Mouse (Mus musculus) adipocyte (in vitro differentiated cells): Measurements from ENCODE around the gene Wbp1.

Source experiments
- DNase-seq: peaks from one replicate; pipeline ENCODE4 v3.0.0-alpha.2; 2016; ENCODE audit warnings: low spot score

Wbp1 gene

DNA sequence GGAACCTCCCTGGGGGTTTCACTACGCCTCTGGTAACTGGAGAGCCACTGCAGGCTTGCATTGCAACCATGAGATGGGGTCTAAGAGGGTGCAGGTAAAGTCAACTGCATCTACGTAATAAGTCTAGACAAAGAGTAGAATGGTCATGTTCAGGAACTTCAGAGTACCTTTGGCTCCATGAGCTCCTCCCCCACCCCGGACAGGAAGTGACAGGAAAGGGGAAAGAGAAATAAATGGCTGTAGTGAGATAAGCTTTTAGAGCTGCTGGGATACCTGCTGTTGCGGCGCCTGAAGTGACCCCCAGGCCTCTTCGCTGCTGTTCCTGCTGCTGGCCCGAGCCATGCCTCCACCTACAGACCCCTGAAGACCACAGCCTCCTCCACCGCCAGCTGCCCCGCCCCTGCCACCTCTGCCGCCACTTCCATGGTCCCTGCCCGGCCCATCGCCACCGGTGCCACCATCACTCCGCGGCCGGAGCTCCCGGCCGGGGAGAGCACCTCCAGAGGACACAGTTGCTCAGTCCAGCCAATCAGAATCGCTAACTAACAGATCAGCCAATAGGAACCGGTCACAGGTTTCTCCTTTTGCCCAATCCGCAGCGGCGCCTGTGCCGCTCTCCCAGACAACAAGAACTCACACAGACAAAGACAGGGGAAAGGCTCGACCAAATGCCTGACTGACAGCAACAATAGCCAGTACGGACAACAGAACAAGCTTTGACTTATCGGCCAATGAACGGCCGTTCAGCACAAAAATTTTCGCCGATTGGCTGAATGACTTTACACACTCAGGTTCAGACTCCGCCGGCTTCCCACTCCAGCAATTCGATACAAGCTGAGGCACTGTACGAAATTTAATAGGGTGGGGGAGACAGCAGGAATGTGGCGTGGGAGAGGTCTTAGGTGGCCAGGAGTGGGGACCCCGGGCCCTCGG, at the start of gene Wbp1:
TSS of gene Wbp1 (minus strand) at position 630 of the 933 bp plus-strand sequence.
- DNase-seq, result peak; percentile 100

DNA sequence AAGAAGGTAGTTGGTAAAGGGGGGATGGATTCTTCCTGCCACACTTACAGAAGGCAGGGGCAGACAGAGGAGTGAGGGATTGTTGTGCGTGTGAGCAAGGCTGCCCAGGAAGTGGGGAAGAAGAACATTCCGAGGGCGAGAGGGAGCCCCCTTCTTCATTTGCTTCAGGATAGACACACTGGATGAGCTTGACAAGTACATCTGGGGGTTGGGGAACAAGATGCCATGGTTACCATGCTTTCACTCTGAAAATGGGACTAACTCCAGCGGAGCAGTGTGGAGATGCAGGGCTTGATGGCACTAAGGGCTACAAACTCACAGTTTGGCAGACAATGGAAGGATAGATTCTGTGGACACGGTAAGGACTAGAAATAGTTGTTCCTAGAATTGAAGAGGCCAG, 49.7 kb upstream of the Wbp1 start:
- no peak for DNase-seq

DNA sequence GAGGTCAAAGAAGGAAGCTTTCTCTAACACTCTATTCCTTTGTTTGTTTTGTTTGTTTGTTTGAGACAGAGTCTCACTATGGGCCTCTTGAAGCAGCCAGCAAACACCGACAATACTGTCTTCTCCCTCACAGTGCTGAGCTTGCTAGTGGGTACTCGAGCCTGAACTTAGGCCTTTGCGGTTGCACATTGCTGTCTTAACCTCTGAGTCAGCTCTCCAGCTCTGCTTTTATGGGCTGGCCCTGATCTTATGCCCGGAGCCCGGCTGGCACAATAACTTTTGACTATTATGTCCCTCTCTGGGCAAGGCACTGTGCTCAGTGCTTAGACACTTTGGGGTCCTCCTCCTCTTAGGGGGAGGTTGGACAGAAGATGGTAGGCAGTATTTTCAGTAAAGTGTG, 48.5 kb upstream of the Wbp1 start:
- peak; percentile 84 for DNase-seq

DNA sequence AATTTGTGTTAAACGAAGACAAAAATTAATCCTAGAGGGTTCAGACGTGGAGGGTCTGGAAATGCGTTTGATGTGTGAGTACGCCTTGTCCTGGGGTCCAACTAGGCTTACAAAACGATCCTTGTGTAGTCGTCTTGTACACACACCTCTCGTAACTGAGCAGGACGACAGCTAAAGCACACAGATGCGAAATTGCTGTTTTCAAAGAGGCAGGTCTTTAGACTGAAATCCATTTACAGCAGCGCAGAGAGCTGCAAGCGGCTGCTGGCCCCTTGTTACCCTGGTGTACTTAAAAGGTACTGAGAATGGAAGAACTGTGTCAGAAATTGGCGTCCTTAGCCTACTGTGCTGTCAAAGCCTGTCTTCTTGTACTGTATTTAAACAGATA, 44.9 kb upstream of the Wbp1 start:
- DNase-seq, result peak; percentile 57

DNA sequence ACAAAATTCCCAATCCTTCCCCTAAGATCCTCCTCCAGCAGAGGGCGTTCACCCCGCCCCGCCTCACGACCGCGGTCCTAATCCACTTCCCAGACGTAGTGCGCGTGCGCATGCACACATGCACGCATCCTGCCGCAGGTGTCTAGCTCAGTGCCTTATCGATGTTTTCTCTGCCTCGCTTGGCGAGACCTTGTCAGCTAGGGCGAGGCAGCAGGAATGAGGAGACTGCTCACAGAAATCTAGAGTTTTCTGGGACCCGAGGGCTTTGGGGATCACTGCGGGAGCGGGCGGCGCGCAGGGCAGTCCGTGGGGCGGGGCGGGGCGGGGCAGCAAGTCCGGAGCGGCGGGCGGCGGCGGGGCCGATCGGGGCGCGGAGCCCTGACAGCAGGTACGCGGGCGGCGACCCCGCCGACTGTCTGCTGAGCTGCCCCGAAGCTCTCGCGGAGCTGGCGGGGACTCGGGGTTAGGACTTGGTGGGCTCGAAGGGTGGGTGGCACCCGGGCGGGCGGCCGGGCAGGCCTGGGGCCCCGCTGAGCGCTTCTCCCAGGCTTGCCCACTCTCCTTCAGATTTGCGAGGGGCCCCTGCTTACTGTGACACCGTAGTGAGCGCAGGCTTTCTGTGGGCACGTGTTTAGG, 44.4 kb upstream of the Wbp1 start, which contains the start of gene Dctn1:
TSS of gene Dctn1 (plus strand) at position 314 of the 636 bp plus-strand sequence.
- DNase-seq, result peak; percentile 98

DNA sequence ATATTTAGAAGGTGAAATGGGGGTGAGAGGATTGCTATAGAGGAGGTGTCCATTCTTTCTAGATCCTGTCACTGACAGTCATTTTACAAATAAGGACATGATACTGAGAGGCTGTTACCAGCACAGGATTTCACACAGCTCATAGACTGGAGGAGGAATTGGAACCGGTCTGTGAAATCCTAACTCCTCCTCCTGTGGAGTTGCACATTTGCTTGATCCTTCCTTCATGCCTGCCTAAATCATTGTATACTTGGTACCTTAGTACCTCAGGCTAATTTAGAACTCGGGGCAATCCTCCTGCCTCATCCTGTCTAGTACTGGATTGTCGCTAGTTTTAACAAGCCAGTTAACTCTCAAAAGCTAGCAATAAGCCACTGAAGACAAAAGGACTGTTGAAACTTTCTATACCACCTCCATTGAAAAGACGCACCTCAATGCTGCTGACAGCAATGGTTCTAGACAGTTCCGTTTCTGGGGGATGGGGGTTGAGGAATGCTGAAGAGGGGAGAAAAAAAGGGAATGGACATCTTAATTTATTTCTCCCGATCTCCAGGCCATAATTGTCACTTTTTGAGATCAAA, 43.8 kb upstream of the Wbp1 start:
- no peak for DNase-seq

DNA sequence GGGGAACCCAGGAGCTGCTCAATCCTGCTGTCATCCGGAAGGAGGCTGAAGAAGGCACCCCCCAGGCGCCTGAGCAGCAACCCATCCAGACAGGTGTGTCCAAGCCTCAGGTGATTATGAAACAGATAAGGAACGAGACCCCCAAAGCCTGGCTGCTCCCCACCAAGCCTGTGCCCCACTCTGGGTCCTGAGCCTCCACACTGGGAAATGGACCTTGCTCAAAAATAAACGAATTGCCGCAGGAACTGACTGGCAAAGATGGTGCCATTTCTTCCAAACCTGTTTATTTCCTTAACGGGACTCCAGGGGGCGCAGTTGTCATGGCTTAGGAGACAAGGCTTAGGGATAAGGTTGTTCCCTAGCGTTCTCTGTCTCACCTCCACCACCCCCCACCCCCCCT, 41.3 kb upstream of the Wbp1 start:
- peak; percentile 85 for DNase-seq

DNA sequence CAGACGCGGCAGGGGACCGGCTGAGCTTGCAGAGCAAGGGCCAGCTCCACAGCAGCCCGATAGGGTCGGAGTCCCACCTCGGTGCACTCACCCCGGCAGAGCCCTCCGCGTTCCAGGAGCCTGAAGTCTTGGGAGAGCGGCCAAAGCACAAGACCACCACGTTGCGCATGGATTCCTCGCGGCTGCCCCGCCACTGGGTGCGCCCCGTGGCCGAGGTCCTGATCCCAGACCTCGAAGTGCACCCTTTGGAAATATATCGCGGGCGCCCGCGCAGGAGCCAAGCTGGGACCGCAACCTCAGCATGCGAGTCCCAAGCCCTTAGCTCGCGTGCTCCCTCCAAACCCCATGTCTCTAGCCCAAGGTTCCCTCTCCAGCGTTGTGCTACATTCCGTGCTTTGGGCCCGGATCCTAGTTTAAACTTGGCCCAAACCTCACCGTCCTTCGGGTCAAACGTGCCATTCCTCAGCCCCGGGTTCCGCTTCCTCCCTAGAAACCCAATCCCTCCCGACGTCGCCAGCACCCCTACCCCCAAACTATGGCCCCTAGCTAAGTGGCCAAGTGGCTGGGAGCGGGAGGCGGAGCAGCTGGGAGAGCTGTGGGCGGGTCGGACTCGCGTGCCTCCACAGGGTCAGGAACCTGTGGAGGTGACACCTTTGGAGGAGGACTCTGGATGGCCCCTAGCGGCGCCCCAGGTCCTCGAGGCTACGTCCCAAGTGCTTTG, 40.7 kb upstream of the Wbp1 start:
- DNase-seq, result no peak

DNA sequence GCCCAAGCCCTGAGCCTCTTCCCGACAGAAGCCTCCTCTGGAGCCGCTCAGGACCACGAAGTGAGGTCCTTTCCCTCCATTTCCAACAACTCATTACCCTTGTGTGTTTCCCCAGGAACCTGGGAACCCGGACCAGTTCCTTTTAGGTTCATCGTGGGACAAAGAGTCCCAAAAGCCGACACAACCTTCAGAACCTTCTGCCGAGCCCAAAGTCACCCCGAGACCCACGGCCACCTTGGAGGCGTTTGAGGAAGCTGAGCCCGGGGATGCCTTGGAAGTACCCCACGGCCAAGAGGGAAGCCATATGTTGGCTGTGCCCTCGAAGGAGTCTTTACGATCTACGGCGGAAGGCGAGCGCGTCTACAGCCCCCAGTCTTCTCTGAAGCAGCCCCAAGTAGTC, 40.1 kb upstream of the Wbp1 start:
- DNase-seq, result no peak

DNA sequence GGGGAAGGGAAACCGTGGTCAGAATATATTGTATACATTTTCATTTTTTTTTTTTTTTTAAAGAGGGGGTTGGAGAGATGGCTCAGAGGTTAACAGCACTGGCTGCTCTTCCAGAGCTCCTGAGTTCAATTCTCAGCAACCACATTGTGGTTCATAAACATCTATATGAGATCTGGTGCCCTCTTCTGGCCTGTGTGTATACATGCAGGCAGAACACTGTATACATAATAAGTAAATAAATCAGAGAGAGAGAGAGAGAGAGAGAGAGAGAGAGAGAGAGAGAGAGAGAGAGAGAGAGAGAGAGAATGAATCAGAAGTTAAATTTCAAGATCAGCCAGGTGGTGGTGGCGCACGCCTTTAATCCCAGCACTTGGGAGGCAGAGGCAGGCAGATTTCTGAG, 38.1 kb upstream of the Wbp1 start:
- peak; percentile 81 for DNase-seq

DNA sequence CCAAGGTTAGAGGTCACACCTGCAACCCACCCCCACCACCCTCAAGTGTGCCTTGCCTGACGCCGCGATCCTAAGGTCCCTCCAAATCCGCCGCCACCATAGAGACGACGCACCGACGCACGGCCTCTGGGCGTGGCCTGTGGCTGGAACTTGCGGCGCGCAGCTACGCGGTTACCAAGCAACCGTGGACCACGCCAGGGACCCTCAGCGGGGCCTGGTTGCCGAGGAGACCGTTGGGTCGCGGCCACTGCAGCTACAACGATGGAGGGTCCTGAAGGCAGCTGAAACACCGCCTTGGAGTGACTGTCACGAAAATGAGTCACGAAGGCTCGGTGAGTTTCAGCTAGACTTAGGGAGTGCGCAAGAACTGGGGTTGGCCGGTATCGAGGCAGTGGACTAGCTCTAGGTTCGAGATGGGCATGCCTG, 34.9 kb upstream of the Wbp1 start, which contains the start of the genes Wdr54 and 1700003E16Rik:
TSS of gene Wdr54 (minus strand) at position 139 of the 426 bp plus-strand sequence.
TSS of gene 1700003E16Rik (plus strand) at position 146 of the 426 bp plus-strand sequence.
- no peak for DNase-seq

DNA sequence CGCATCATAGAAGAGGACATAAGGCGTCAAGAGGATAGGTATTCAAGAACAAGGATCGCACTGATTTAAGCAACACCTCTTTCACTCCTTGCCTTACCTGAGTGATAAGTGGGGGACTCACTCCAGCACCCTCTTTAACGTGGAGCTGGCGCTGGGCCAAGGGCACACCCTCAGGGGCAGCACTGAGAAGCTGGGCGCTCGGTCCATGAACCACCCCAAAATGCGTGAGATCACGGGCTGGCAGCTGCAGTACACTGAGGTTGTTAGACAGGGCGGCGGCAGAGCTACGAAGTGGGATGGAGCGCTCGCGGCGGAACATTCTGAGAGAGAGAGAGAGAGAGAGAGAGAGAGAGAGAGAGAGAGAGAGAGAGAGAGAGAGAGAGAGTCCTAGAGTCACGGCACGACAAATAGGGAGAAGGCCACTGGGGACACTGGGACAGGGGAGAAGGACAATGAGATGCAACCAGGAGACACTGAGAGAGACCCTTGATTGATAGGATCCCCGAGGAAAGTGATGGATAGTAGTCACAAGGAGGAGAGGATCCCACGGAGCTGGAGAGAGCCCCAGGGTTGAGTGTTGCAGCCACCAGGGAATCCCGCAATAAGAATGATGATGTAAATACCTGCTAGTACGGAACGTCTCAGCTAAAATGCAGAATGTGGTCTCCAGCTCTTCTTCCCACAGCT, 34.3 kb upstream of the Wbp1 start:
- no peak for DNase-seq

DNA sequence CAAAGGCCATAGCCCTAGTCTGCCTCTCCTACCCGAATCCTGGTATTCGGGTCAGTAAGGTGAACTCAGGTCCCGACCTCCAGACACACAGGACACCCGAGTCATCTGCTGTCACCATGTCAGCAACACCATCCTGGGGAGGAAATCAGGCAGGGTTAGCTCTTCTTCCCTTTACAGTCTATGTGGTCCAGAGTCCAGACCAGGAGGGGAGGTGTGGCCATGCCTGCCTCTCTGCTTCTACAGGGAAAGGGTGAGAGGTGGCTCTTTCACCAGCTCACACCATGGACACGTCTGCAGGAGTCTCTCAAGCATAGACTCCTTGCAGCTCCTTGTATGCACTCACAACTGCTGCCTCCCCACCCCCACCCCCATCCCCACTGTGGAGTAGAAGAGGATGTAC, 32.1 kb upstream of the Wbp1 start:
- DNase-seq, result no peak

DNA sequence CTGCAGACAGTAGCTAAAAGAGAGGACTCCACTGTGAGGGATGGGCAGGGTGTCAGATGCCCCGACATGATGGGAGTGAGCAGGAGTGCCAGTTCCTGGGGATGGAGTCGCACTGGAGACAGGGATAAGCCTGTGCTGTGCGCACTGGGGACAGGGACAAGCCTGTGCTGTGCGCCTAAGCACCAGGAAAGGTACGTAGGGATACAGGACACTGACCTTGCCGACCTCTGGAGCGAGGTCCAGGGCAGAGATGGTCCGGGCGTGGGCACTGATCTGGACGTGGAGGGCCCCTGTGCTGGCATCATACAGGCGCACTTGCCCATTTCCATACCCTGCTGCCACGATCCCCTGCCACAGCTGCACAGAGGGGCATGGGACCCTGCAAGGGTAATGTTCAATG, 31.7 kb upstream of the Wbp1 start:
- no peak for DNase-seq

DNA sequence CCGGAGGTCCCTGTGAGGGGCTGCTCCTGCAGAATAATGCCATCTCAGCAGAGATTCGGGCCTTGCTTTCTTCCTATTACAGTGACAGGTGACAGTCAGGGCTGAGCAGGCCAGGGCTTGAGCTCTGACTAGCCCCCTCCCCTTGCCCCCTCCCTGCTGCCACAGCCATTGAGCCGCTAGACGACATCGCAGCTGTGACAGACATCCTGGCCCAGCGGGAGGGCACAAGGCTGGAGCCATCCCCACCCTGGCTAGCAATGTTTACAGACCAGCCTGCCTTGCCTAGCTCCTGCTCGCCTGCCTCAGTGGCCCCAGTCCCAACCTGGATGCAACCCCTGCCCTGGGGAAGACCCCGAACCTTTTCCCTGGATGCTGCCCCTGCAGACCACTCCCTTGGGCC, 30.4 kb upstream of the Wbp1 start:
- no peak for DNase-seq

DNA sequence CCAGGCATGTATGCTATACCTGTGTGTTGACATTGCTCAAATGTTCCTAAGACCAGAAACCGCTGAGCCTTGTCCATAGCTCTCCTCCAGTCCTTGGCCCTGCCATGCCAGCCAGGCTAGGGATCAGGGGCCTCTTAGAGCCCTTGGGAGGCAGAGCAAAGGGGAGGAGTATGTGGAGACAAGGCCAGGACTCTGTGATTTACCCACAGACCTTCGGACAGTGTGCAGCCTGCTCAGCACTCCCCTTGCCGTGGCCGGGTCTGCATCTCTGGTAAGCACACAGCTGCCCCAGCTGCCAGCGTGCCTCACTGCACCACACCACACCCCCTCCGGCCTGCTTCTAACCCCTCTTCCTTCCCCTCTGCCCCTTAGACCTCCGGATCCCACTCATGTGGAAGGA, 25.9 kb upstream of the Wbp1 start:
- DNase-seq, result no peak

DNA sequence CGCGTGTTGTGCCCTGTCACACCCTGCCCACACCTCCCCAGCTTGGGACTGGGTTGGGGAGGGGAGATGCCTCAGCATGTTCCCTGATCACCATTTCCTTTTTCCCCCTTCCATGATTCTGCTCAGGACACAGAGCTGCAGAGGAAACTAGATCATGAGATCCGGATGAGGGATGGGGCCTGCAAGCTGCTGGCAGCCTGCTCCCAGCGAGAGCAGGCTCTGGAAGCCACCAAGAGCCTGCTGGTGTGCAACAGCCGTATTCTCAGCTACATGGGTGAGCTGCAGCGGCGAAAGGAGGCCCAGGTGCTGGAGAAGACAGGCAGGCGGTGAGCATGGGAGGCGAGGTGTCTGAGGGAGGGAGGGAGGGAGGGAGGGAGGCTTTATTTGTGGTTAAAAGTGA, 24.4 kb upstream of the Wbp1 start:
- DNase-seq, result no peak

DNA sequence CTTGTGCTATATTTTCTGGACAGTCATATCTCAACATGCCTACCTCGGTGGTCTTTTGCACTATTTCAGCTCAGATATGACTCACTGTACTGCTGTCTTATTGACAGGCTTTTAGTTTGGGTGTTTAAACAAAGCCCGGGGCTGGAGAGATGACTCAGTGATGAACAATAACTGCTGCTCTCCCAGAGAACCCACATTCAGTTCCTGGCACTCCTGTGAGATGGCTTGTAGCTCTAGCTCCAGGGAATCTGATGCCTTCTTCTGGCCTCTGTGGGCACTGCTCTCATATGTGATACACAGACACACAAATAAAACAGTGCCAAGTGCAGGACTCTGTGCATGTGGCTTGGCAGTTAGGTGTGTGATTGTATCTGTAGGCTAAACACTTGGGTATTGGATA, 23.9 kb upstream of the Wbp1 start:
- DNase-seq, result no peak

DNA sequence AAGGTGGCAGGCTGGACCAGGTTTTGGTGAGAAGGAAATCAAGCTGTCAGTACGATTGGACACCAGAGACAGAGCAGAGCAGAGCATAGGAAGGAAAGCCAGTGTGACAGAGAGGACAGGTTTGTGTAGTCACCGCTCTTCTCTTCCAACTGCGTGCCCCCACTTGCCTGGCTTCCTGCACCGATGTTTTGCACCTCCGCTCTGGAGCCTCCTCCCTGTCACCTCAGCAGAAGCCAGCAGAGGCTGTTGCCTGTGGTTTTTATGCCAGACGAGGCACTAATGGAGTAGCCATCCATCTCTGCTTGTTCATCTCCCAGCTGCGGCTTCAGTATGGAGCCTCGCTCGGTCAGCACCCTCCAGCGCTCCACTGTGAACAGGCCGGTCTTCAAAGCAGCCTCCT, 21.5 kb upstream of the Wbp1 start:
- no peak for DNase-seq

DNA sequence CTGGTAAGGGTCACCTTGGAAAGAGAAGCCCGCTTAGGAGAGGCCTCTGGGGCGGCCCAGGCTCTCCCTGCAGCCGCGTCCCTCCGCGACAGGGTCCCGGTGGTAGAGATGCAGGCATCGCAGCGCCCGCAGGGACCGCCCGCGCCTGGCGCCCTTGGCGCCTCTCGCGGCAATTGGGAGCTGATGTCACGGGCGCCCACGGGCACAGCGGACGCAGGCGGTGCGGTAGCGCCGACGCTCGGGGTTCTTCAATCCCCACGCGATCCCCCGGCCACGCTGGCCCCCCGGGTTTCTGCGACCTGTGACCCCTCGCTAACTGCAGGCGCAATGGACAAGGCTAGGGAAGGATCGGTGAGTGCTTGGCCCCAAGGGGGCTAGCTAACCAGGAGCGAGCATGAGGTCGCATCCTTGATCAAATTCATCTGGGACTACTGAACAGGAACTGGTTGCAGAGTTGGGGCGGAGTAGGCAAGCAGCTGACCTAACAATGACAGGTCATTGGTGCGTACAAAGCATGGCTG, 20.9 kb upstream of the Wbp1 start:
- DNase-seq, result no peak

DNA sequence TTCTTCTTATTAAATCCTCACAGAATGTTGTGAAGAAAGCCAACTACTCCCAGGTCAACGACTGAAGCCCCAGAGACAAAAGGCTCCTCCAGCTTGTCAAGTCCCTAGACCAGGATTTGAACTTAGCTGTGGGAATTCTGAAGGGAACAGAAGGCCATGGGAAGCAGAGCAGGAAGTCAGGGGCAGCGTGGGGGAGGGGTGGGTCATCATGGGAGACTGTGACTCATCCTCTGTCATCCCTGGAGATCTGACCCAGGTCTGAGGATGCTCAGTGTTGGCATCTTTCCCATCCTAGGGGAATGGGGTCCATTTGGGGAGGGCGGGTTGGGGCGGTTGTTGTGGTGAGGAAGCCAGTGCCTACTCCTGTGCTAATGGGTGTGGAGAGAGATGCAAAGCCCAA, 20.3 kb upstream of the Wbp1 start:
- DNase-seq, result no peak
